Mouse (Mus musculus): ENCODE data around the gene Vmn2r31. TPM values are rescaled to one million over a fixed set of nuclear protein-coding genes. Genes with fewer than 3 reads are reported as not detected.
"Not testable (repeated sequence)": the region's sequence is repeated elsewhere in the genome, so short reads cannot be mapped to it uniquely, and the experiment has no call there.

The Vmn2r31 gene
- polyA plus RNA-seq (2014; fragmentation: Nextera tagmentation; extraction: Ambion mirVana), result not detected in 2 replicates

DNA sequence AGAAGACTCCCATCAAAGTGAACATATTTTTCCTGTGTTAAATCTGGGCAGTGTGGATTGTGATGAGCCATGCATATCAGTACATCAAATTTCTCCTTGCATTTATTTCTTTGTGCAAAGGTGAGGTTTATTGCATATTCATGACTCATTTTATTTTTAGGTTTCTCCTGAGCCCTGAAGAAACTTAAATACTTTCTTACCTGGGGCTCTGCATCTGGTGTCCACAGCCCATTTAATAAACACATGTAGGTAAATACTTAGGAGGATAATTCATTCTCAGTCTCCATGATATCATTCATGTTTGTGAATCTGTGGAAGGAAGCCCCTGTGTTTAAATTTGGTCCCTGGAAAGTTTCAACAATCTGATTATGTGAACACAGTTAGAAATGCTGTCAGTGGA, at the start of gene Vmn2r31:
Gene Vmn2r31 (minus strand): TSS at position 101 of the 400 bp plus-strand sequence.
- not testable (repeated sequence) for H3K9ac ChIP-seq (ENCODE audit: low read length); H3K9me3 ChIP-seq (ENCODE audit: control insufficient read depth, low read length); H3K36me3 ChIP-seq (ENCODE audit: control insufficient read depth, insufficient read depth, low read length); H3K27ac ChIP-seq (replicated peaks in 1 of 2; ENCODE audit: control insufficient read depth in 1 of 2, insufficient read depth in 1 of 2, low read depth in 2 of 2, low read length in 2 of 2); H3K4me3 ChIP-seq (ENCODE audit: control insufficient read depth in 1 of 2, insufficient read depth in 1 of 2, low read depth in 1 of 2, low read length in 2 of 2); H3K4me2 ChIP-seq (ENCODE audit: low read length); H3K4me1 ChIP-seq (ENCODE audit: control insufficient read depth in 2 of 2, insufficient read depth in 2 of 2, low read length in 2 of 2); H3K27me3 ChIP-seq (ENCODE audit: control insufficient read depth, insufficient read depth, low read length); ATAC-seq (ENCODE audit: insufficient number of reproducible peaks, insufficient read depth, low FRiP score, low read depth)

DNA sequence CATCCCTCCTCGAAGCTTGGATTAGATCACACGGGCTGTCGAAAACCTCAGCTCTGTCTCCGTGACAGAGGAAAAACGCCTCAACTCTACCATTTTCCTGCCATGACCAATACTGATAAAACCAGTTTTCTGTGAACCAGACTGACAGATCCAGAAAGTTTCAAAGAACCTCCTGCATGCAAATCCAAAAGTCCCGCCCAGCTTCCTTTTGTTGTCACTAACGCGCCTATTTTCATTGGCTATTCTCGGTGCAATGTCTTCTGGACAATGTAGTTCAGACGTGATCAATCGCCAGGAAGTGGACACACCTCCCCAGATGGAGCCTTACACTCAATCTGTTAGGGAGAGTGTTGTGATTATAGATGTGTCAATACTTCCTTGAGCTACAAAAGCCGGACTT, 25.1 kb downstream of the Vmn2r31 start, which contains the start of gene Gm45783:
Gene Gm45783 (minus strand): TSS at position 143 of the 400 bp plus-strand sequence.
- not testable (repeated sequence) for ATAC-seq (ENCODE audit: insufficient number of reproducible peaks, insufficient read depth, low FRiP score, low read depth); H3K36me3 ChIP-seq (ENCODE audit: control insufficient read depth, insufficient read depth, low read length); H3K4me3 ChIP-seq (ENCODE audit: control insufficient read depth in 1 of 2, insufficient read depth in 1 of 2, low read depth in 1 of 2, low read length in 2 of 2)

DNA sequence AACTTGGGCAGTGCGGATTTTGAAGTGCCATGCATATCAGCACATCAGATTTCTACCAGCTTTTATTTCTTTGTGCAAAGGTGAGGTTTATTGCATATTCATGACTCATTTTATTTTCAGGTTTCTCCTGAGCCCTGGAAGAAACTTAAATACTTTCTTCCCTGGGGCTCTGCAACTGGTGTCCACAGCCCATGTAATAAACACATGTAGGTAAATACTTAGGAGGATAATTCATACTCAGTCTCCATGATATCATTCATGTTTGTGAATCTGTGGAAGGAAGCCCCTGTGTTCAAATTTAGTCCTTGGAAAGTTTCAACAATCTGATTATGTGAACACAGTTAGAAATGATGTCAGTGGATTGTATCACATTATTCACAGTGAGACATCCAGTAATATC, 62.0 kb downstream of the Vmn2r31 start, which contains the start of gene Vmn2r30:
Gene Vmn2r30 (minus strand): TSS at position 101 of the 400 bp plus-strand sequence.
- not testable (repeated sequence) for H3K9ac ChIP-seq (ENCODE audit: low read length); ATAC-seq (ENCODE audit: insufficient number of reproducible peaks, insufficient read depth, low FRiP score, low read depth); H3K36me3 ChIP-seq (ENCODE audit: control insufficient read depth, insufficient read depth, low read length); H3K4me3 ChIP-seq (ENCODE audit: control insufficient read depth in 1 of 2, insufficient read depth in 1 of 2, low read depth in 1 of 2, low read length in 2 of 2); H3K4me2 ChIP-seq (ENCODE audit: low read length); H3K27ac ChIP-seq (replicated peaks in 1 of 2; ENCODE audit: control insufficient read depth in 1 of 2, insufficient read depth in 1 of 2, low read depth in 2 of 2, low read length in 2 of 2); H3K4me1 ChIP-seq (ENCODE audit: control insufficient read depth in 2 of 2, insufficient read depth in 2 of 2, low read length in 2 of 2); H3K9me3 ChIP-seq (ENCODE audit: control insufficient read depth, low read length); H3K27me3 ChIP-seq (ENCODE audit: control insufficient read depth, insufficient read depth, low read length)
- WGBS, result no CpG with 5 or more reads among the region's 1 CpGs

More for the DNA sequence above, 25.1 kb downstream of the Vmn2r31 start, which contains the start of gene Gm45783:
- H3K27ac ChIP-seq (replicated peaks in 1 of 2; ENCODE audit: control insufficient read depth in 1 of 2, insufficient read depth in 1 of 2, low read depth in 2 of 2, low read length in 2 of 2); H3K27me3 ChIP-seq (ENCODE audit: control insufficient read depth, insufficient read depth, low read length); H3K9me3 ChIP-seq (ENCODE audit: control insufficient read depth, low read length); H3K4me1 ChIP-seq (ENCODE audit: control insufficient read depth in 2 of 2, insufficient read depth in 2 of 2, low read length in 2 of 2); H3K4me2 ChIP-seq (ENCODE audit: low read length); H3K9ac ChIP-seq (ENCODE audit: low read length): not testable (repeated sequence)
- WGBS, result 43% methylated on average over 12 of the region's 12 CpGs

Other genes starting within 250 kb of the Vmn2r31 start
- gene Zfp418, start 228.4 kb downstream of the Vmn2r31 start, polyA plus RNA-seq (2014; fragmentation: Nextera tagmentation; extraction: Ambion mirVana), result 1.2 and 1.6 TPM in 2 replicates
- 3.9 and 5.3 TPM in 2 replicates for gene Zfp772, start 189.7 kb downstream of the Vmn2r31 start, polyA plus RNA-seq (2014; fragmentation: Nextera tagmentation; extraction: Ambion mirVana)
- gene Vmn2r29, start 152.4 kb downstream of the Vmn2r31 start, polyA plus RNA-seq (2014; fragmentation: Nextera tagmentation; extraction: Ambion mirVana), result 0.14 TPM in 1 of 2 replicates, not detected in the other
- gene Gm45844, start 121.4 kb downstream of the Vmn2r31 start, polyA plus RNA-seq (2014; fragmentation: Nextera tagmentation; extraction: Ambion mirVana), result 1.9 and 2.3 TPM in 2 replicates
- 46.2 and 50.1 TPM in 2 replicates for gene Clcn4, start 98.9 kb downstream of the Vmn2r31 start, polyA plus RNA-seq (2014; fragmentation: Nextera tagmentation; extraction: Ambion mirVana)
- not detected in 2 replicates for gene Vmn2r30, start 62.1 kb downstream of the Vmn2r31 start, polyA plus RNA-seq (2014; fragmentation: Nextera tagmentation; extraction: Ambion mirVana)
- not detected in 2 replicates for gene Gm45783, start 25.1 kb downstream of the Vmn2r31 start, polyA plus RNA-seq (2014; fragmentation: Nextera tagmentation; extraction: Ambion mirVana)
- not detected in 2 replicates for gene Vmn2r32, start 80.3 kb upstream of the Vmn2r31 start, polyA plus RNA-seq (2014; fragmentation: Nextera tagmentation; extraction: Ambion mirVana)
- not detected in 2 replicates for gene Vmn2r33, start 167.1 kb upstream of the Vmn2r31 start, polyA plus RNA-seq (2014; fragmentation: Nextera tagmentation; extraction: Ambion mirVana)